Mouse (Mus musculus) mature B cell (primary cell): ENCODE data around the gene Spag6.

Experiments used
- in situ Hi-C: fragments of 300-500 bp; cut with MboI; formaldehyde crosslinking; loops from 2 replicates; pipeline ENCODE4 v1.14.3; 2019

Gene Spag6

GRCm38 (mm10) chr2:18687671-18688170 lies 6.1 kb upstream of the Spag6 start:
- in situ Hi-C loops, result loop anchor here (25.0 kb wide), 1 partner anchor 650 kb away; the partner anchor contains the start of genes A930004D18Rik and Skida1

- in situ Hi-C loops, result loop anchor here (25.0 kb wide), 1 partner anchor 651 kb away; the partner anchor contains the start of genes A930004D18Rik and Skida1
Measured at GRCm38 (mm10) chr2:18688286-18688685, 5.5 kb upstream of the Spag6 start.

GRCm38 (mm10) chr2:18688708-18689063 lies 5.1 kb upstream of the Spag6 start:
- in situ Hi-C loops, result loop anchor here (25.0 kb wide), 1 partner anchor 651 kb away; the partner anchor contains the start of genes A930004D18Rik and Skida1

- in situ Hi-C loops, result loop anchor here (25.0 kb wide), 1 partner anchor 652 kb away; the partner anchor contains the start of genes A930004D18Rik and Skida1
Measured at GRCm38 (mm10) chr2:18689064-18689921, 4.5 kb upstream of the Spag6 start.

GRCm38 (mm10) chr2:18690055-18690691 lies 3.7 kb upstream of the Spag6 start:
- in situ Hi-C loops, result loop anchor here (25.0 kb wide), 1 partner anchor 653 kb away; the partner anchor contains the start of genes A930004D18Rik and Skida1

GRCm38 (mm10) chr2:18690756-18691155 lies 3.1 kb upstream of the Spag6 start:
- in situ Hi-C loops, result loop anchor here (25.0 kb wide), 1 partner anchor 653 kb away; the partner anchor contains the start of genes A930004D18Rik and Skida1

GRCm38 (mm10) chr2:18692031-18692430 lies 1.8 kb upstream of the Spag6 start:
- in situ Hi-C loops, result loop anchor here (25.0 kb wide), 1 partner anchor 655 kb away; the partner anchor contains the start of genes A930004D18Rik and Skida1

- in situ Hi-C loops, result loop anchor here (25.0 kb wide), 1 partner anchor 655 kb away; the partner anchor contains the start of genes A930004D18Rik and Skida1
Measured at GRCm38 (mm10) chr2:18692548-18692947, 1.3 kb upstream of the Spag6 start.

GRCm38 (mm10) chr2:18693491-18693870 lies 351 bp upstream of the Spag6 start:
- in situ Hi-C loops, result loop anchor here (25.0 kb wide), 1 partner anchor 656 kb away; the partner anchor contains the start of genes A930004D18Rik and Skida1

- in situ Hi-C loops, result loop anchor here (25.0 kb wide), 1 partner anchor 657 kb away; the partner anchor contains the start of genes A930004D18Rik and Skida1
Measured at GRCm38 (mm10) chr2:18694611-18694950, 749 bp downstream of the Spag6 start.

GRCm38 (mm10) chr2:18695163-18695562 lies 1.3 kb downstream of the Spag6 start:
- in situ Hi-C loops, result loop anchor here (25.0 kb wide), 1 partner anchor 658 kb away; the partner anchor contains the start of genes A930004D18Rik and Skida1

- in situ Hi-C loops, result loop anchor here (25.0 kb wide), 1 partner anchor 658 kb away; the partner anchor contains the start of genes A930004D18Rik and Skida1
Measured at GRCm38 (mm10) chr2:18695629-18696150, 1.9 kb downstream of the Spag6 start.

- in situ Hi-C loops, result loop anchor here (25.0 kb wide), 1 partner anchor 660 kb away; the partner anchor contains the start of genes A930004D18Rik and Skida1
Measured at GRCm38 (mm10) chr2:18697591-18698244, 3.9 kb downstream of the Spag6 start.

GRCm38 (mm10) chr2:18698663-18699385 lies 5.0 kb downstream of the Spag6 start:
- in situ Hi-C loops, result loop anchor here (25.0 kb wide), 1 partner anchor 662 kb away; the partner anchor contains the start of genes A930004D18Rik and Skida1

GRCm38 (mm10) chr2:18699401-18699990 lies 5.7 kb downstream of the Spag6 start:
- in situ Hi-C loops, result loop anchor here (25.0 kb wide), 1 partner anchor 662 kb away; the partner anchor contains the start of genes A930004D18Rik and Skida1

- in situ Hi-C loops, result no loop called here
Measured at GRCm38 (mm10) chr2:18710356-18710755, 16.5 kb downstream of the Spag6 start.

- in situ Hi-C loops, result no loop called here
Measured at GRCm38 (mm10) chr2:18713071-18713470, 19.2 kb downstream of the Spag6 start.

- in situ Hi-C loops, result no loop called here
Measured at GRCm38 (mm10) chr2:18714337-18714736, 20.5 kb downstream of the Spag6 start.

- in situ Hi-C loops, result no loop called here
Measured at GRCm38 (mm10) chr2:18718521-18718920, 24.7 kb downstream of the Spag6 start.
